Mouse (Mus musculus): ENCODE measurements around the gene Zbtb16. TPM values are rescaled to one million over a fixed set of nuclear protein-coding genes. Genes with fewer than 3 reads are reported as not detected.

Zbtb16 gene
- total RNA-seq, 2 experiments from 2014 or later: 4.7 to 5.8 TPM

- ATAC-seq (replicated peaks; ENCODE audit: poor library complexity): no peak
Observed at GRCm38 (mm10) chr9:48804509-48804908, 31.5 kb downstream of the Zbtb16 start.

GRCm38 (mm10) chr9:48803460-48804240 lies 32.4 kb downstream of the Zbtb16 start:
- ATAC-seq (replicated peaks; ENCODE audit: poor library complexity): no peak

GRCm38 (mm10) chr9:48802374-48802773 lies 33.6 kb downstream of the Zbtb16 start:
- ATAC-seq (replicated peaks; ENCODE audit: poor library complexity): 0 out of 2 replicates have a peak, but pooled peaks have one; percentile 13

GRCm38 (mm10) chr9:48801322-48801721 lies 34.7 kb downstream of the Zbtb16 start:
- ATAC-seq (replicated peaks; ENCODE audit: poor library complexity): no peak

GRCm38 (mm10) chr9:48800627-48801026 lies 35.4 kb downstream of the Zbtb16 start:
- peak; percentile 52; the same call in 1 of the 2 replicates for ATAC-seq (replicated peaks; ENCODE audit: poor library complexity)

GRCm38 (mm10) chr9:48798044-48798443 lies 38.0 kb downstream of the Zbtb16 start:
- ATAC-seq (replicated peaks; ENCODE audit: poor library complexity): no peak

GRCm38 (mm10) chr9:48796267-48796822 lies 39.7 kb downstream of the Zbtb16 start:
- no peak for ATAC-seq (replicated peaks; ENCODE audit: poor library complexity)

- ATAC-seq (replicated peaks; ENCODE audit: poor library complexity): no peak
Observed at GRCm38 (mm10) chr9:48795740-48796139, 40.3 kb downstream of the Zbtb16 start.

GRCm38 (mm10) chr9:48795095-48795494 lies 40.9 kb downstream of the Zbtb16 start:
- no peak; the same call in 1 of the 2 replicates for ATAC-seq (replicated peaks; ENCODE audit: poor library complexity)

- ATAC-seq (replicated peaks; ENCODE audit: poor library complexity): no peak
Observed at GRCm38 (mm10) chr9:48794463-48794862, 41.6 kb downstream of the Zbtb16 start.

GRCm38 (mm10) chr9:48793638-48794188 lies 42.3 kb downstream of the Zbtb16 start:
- peak; percentile 36; the same call in 1 of the 2 replicates for ATAC-seq (replicated peaks; ENCODE audit: poor library complexity)

- no peak for ATAC-seq (replicated peaks; ENCODE audit: poor library complexity)
Observed at GRCm38 (mm10) chr9:48790575-48790974, 45.4 kb downstream of the Zbtb16 start.

- ATAC-seq (replicated peaks; ENCODE audit: poor library complexity): no peak
Observed at GRCm38 (mm10) chr9:48787906-48788410, 48.1 kb downstream of the Zbtb16 start.

- ATAC-seq (replicated peaks; ENCODE audit: poor library complexity): no peak
Observed at GRCm38 (mm10) chr9:48787321-48787720, 48.7 kb downstream of the Zbtb16 start.

GRCm38 (mm10) chr9:48786814-48787213 lies 49.2 kb downstream of the Zbtb16 start:
- ATAC-seq (replicated peaks; ENCODE audit: poor library complexity): peak; percentile 38

- ATAC-seq (replicated peaks; ENCODE audit: poor library complexity): no peak
Observed at GRCm38 (mm10) chr9:48784937-48785336, 51.1 kb downstream of the Zbtb16 start.

GRCm38 (mm10) chr9:48783292-48783691 lies 52.7 kb downstream of the Zbtb16 start:
- peak; percentile 67 for ATAC-seq (replicated peaks; ENCODE audit: poor library complexity)

- ATAC-seq (replicated peaks; ENCODE audit: poor library complexity): no peak
Observed at GRCm38 (mm10) chr9:48782284-48783060, 53.5 kb downstream of the Zbtb16 start.

GRCm38 (mm10) chr9:48776268-48776667 lies 59.8 kb downstream of the Zbtb16 start:
- ATAC-seq (replicated peaks; ENCODE audit: poor library complexity): no peak

GRCm38 (mm10) chr9:48775561-48775960 lies 60.5 kb downstream of the Zbtb16 start:
- ATAC-seq (replicated peaks; ENCODE audit: poor library complexity): no peak

- no peak for ATAC-seq (replicated peaks; ENCODE audit: poor library complexity)
Observed at GRCm38 (mm10) chr9:48773710-48774109, 62.3 kb downstream of the Zbtb16 start.
